Mouse (Mus musculus) neural tube, embryonic 15.5 days (tissue): ENCODE data around the gene Miip. TPM values are rescaled to one million over a fixed set of nuclear protein-coding genes. Genes with fewer than 3 reads are reported as not detected.
"Not testable (repeated sequence)": the region's sequence is repeated elsewhere in the genome, so short reads cannot be mapped to it uniquely, and the experiment has no call there.

Experiments
- ATAC-seq: fragments of 200-750 bp; cut with Nextera tagmentation; 2 replicates; pipeline ENCODE4 v1.8.0; 2017; ENCODE audit warnings: mild to moderate bottlenecking, moderate TSS enrichment, moderate library complexity; ENCODE audit not compliant: low FRiP score
- H3K27ac ChIP-seq: fragments of 300-500 bp; sonication (generic); replicated peaks from 2 replicates; pipeline ENCODE4 v1.5.1; 2015; ENCODE audit warnings: mild to moderate bottlenecking, inconsistent platforms
- H3K27me3 ChIP-seq: fragments of 300-500 bp; sonication (generic); replicated peaks from 2 replicates; pipeline ENCODE4 v1.6.1; 2015; ENCODE audit warnings: inconsistent platforms
- H3K36me3 ChIP-seq: fragments of 300-500 bp; sonication (generic); 2 replicates; pipeline ENCODE4 v1.6.1; 2015; ENCODE audit warnings: inconsistent platforms
- H3K4me1 ChIP-seq: fragments of 300-500 bp; sonication (generic); 2 replicates; pipeline ENCODE4 v1.6.1; 2015; ENCODE audit warnings: inconsistent platforms
- H3K4me2 ChIP-seq: fragments of 300-500 bp; sonication (generic); 2 replicates; pipeline ENCODE4 v1.6.1; 2015; ENCODE audit warnings: inconsistent platforms, mild to moderate bottlenecking, moderate library complexity
- H3K4me3 ChIP-seq: fragments of 300-500 bp; sonication (generic); replicated peaks from 2 replicates; pipeline ENCODE4 v1.5.1; 2015; ENCODE audit warnings: mild to moderate bottlenecking, inconsistent platforms
- H3K9ac ChIP-seq: fragments of 300-500 bp; sonication (generic); replicated peaks from 2 replicates; pipeline ENCODE4 v1.6.1; 2015; ENCODE audit warnings: mild to moderate bottlenecking, inconsistent platforms
- H3K9me3 ChIP-seq: fragments of 300-500 bp; sonication (generic); replicated peaks from 2 replicates; pipeline ENCODE4 v1.6.1; 2016; ENCODE audit warnings: inconsistent platforms
- WGBS: fragments of 180-500 bp; shearing (Covaris S2); methylation state at CpG from one replicate; pipeline ENCODE4 v1.1.7; 2015; ENCODE audit warnings: mixed read lengths; 5-methylcytosine and 5-hydroxymethylcytosine counted together
- polyA plus RNA-seq: library from polyadenylated mRNA; unstranded; fragments of >200 nt; fragmentation: Nextera tagmentation; extraction: Ambion mirVana; gene quantifications from 2 replicates; pipeline ENCODE4 v1.2.1, GENCODE M21; 2015

The Miip gene
- polyA plus RNA-seq, 1 experiment from 2014 or later, result 36.8 TPM

DNA sequence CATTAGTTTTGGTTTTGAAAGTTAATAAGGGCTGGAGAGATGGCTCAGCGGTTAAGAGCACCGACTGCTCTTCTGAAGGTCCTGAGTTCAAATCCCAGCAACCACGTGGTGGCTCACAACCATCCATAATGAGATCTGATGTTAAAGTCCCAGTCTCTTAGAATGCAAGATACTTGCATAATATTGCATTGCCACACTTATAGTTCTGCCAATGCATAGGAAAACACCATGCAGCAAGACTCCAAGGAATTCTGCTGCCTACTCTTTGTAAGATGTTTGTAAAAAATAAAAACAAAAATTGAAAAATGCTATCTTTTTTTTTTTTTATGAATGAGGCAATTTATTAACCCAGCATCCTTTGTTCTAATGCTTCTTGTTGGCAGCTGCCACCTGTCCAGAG lies 47.2 kb downstream of the Miip start:
- H3K36me3 ChIP-seq, result peaks cover 52% of the 10 kb centered on the region
- not testable (repeated sequence) for H3K4me3 ChIP-seq, H3K4me1 ChIP-seq, ATAC-seq, H3K27ac ChIP-seq, H3K27me3 ChIP-seq, H3K4me2 ChIP-seq, H3K9ac ChIP-seq
- peaks cover 56% of the 10 kb centered on the region for H3K9me3 ChIP-seq
- WGBS, result 91% methylated on average over 3 of the region's 3 CpGs

DNA sequence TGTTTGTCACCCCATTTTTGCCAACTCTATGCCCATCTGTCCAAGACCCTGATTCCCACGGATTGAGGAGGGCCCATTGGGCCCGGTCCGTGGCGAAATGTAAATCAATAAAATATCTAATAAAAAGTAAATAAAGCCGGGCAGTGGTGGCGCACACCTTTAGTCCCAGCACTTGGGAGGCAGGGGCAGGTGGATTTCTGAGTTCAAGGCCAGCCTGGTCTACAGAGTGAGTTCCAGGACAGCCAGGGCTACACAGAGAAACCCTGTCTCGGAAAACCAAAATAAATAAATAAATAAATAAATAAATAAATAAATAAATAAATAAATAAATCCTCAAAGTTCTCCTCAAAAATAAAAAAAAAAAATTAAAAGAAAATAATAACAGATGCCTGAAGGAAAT lies 49.0 kb downstream of the Miip start:
- WGBS, result 89% methylated on average over 7 of the region's 7 CpGs
- not testable (repeated sequence) for H3K4me3 ChIP-seq, ATAC-seq, H3K4me2 ChIP-seq, H3K4me1 ChIP-seq, H3K27ac ChIP-seq, H3K9ac ChIP-seq, H3K27me3 ChIP-seq
- peaks cover 39% of the 10 kb centered on the region for H3K9me3 ChIP-seq
- peaks cover 35% of the 10 kb centered on the region for H3K36me3 ChIP-seq

DNA sequence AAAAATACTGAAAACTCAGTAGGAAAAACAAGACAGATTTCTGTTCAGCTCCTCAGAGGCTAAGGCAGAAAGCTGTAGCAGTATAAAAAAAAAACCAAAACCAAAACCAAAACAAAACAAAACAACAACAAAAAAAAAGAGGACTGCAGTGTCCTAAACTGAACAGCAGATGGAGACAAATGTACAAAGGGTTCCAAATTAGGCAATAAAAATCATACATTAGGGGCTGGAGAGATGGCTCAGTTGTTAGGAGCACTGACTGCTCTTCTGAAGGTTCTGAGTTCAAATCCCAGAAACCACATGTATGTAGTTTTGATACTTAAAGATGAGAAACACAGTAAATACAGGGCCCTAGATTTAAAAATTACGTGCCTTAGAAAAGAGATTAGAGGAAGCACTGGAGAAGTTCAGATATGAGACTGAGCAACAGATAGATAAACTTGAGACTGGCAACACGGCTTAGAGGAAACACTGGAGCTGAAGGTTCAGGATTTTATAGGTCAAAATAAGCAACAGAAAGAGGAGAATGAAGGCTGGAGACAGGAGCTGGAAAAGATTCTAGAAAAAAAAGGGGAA lies 53.9 kb downstream of the Miip start:
- Histone ChIP-seq H3K27me3 (no peaks in the 10 kb centered on the region), H3K36me3 (no peaks in the 10 kb centered on the region), H3K9me3 (0 out of 2 replicates have a peak, but pooled peaks cover 4% of the 10 kb centered on the region), H3K4me2 (no peak overlapping the region), H3K4me3 (no peak overlapping the region), H3K9ac (no peak overlapping the region), H3K4me1 (no peaks in the 10 kb centered on the region), H3K27ac (no peak overlapping the region)
- WGBS, result 86% methylated on average over 2 of the region's 2 CpGs
- ATAC-seq, result no peak

DNA sequence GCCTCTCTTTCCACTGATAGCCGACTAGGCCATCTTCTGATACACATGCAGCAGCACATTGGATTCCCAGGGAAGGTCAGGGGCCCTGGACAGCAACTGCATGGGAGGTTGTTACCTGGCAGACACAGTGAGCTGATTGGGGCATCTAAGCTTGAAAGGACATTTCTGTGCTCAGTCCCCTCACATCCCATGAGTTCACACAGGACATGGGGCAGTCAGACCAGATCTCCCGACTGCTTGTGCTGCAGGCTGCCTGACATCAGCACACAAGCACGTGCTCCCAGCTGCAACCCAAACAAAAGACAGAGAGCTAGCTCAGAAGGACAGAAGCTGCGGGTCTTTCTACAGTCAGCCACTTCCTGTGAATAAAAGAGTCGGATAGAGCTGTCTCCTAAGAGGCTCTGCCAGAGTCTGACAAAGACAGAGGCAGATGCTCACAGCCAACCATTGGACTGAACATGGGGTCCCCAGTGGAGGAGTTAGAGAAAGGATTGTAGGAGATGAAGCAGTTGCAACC lies 55.3 kb downstream of the Miip start:
- Histone ChIP-seq H3K27ac (no peak overlapping the region), H3K4me1 (0 out of 2 replicates have a peak, but pooled peaks cover 8% of the 10 kb centered on the region), H3K36me3 (no peaks in the 10 kb centered on the region), H3K9ac (no peak overlapping the region), H3K4me2 (no peak overlapping the region), H3K27me3 (no peaks in the 10 kb centered on the region), H3K9me3 (0 out of 2 replicates have a peak, but pooled peaks cover 4% of the 10 kb centered on the region), H3K4me3 (no peak overlapping the region)
- ATAC-seq, result no peak
- WGBS, result 52% methylated on average over 5 of the region's 5 CpGs

Other genes with a start within 250 kb of the Miip start
- 2.5 and 2.7 TPM in 2 replicates for gene Zfp979, start 226.3 kb downstream of the Miip start, polyA plus RNA-seq
- not detected in 2 replicates for gene Zfp534, start 166.3 kb downstream of the Miip start, polyA plus RNA-seq
- gene Zfp984, start 59.0 kb downstream of the Miip start, polyA plus RNA-seq, result 4.0 and 6.3 TPM in 2 replicates
- 6.8 and 7.0 TPM in 2 replicates for gene Zfp933, start 20.4 kb downstream of the Miip start, polyA plus RNA-seq
- gene Fv1, start 163 bp upstream of the Miip start, polyA plus RNA-seq, result 9.5 and 11.4 TPM in 2 replicates
- gene Mfn2, start 35.9 kb upstream of the Miip start, polyA plus RNA-seq, result 89.9 and 100 TPM in 2 replicates
- 29.2 and 31.8 TPM in 2 replicates for gene Plod1, start 68.0 kb upstream of the Miip start, polyA plus RNA-seq
- 11.5 and 13.5 TPM in 2 replicates for gene 2510039O18Rik, start 72.1 kb upstream of the Miip start, polyA plus RNA-seq
- gene Nppb, start 117.0 kb upstream of the Miip start, polyA plus RNA-seq, result 0.33 TPM in 1 of 2 replicates, not detected in the other
- 1.6 and 1.7 TPM in 2 replicates for gene Nppa, start 131.9 kb upstream of the Miip start, polyA plus RNA-seq
- 28.0 and 29.0 TPM in 2 replicates for gene Clcn6, start 170.0 kb upstream of the Miip start, polyA plus RNA-seq
- gene Mthfr, start 170.3 kb upstream of the Miip start, polyA plus RNA-seq, result 16.5 and 17.3 TPM in 2 replicates
- 5.2 and 10.4 TPM in 2 replicates for gene Agtrap, start 219.2 kb upstream of the Miip start, polyA plus RNA-seq